Mouse (Mus musculus) MN1 (cell line): ENCODE data around the gene Alkal2.

ENCODE experiments used
- DNase-seq: peaks from one replicate; pipeline ENCODE4 v3.0.0-alpha.2; 2016; ENCODE audit warnings: low spot score

Alkal2 gene

GRCm38 (mm10) chr12:30922401-30922800 lies 38.3 kb downstream of the Alkal2 start:
- DNase-seq = no peak

GRCm38 (mm10) chr12:30928182-30928581 lies 44.1 kb downstream of the Alkal2 start:
- no peak for DNase-seq

GRCm38 (mm10) chr12:30933299-30933698 lies 49.2 kb downstream of the Alkal2 start:
- DNase-seq = no peak

DNA sequence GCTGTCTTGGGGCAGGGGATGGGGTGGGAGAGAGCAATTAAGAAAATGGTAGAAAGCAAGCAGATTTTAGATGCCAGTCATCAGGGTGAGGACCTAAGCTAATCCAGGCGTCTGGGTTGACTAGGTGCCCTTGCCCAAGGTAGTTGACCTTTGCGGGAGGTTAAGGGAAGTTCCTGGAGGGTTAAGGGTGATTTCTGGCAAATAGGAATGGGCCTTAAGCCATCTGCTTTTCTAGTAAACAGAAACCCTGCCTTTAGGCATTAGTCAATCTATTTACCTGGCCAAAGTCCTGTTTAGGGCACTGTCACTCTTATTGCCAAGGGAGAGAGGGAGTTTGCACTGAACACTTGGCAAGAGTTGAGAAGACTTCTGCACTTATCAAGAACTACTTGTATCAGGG lies 52.8 kb downstream of the Alkal2 start:
- no peak for DNase-seq
